Mouse (Mus musculus) urinary bladder, postnatal 25 days (tissue): ENCODE results near the gene Cabp5.
"Not testable (repeated sequence)": the region's sequence is repeated elsewhere in the genome, so short reads cannot be mapped to it uniquely, and the experiment has no call there.

Experiments
- DNase-seq: peaks from one replicate; pipeline ENCODE4 v3.0.0; 2022; ENCODE audit warnings: low spot score

Cabp5 gene

DNA sequence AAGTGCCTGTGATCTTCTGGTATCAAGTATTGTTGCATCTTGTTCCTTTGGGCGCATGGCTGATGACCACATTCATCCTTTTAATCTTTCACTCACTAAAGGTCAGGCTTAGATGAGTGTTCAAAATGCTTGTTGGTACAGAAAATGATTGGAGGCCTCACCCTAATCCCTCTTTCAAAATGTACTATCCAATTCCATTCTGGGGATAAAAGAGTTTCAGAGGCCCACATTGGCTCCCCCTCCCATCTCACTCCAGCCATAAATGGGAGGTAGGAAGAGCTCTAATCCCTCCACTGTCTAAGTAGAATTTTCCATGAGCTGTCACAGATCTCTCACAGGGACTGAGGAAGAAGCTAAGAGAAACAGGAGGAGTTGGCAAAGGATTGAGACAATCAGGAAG, at the start of gene Cabp5:
Gene Cabp5, plus strand, starts transcription at position 301 of the 400 bp plus-strand sequence.
- no peak for DNase-seq

DNA sequence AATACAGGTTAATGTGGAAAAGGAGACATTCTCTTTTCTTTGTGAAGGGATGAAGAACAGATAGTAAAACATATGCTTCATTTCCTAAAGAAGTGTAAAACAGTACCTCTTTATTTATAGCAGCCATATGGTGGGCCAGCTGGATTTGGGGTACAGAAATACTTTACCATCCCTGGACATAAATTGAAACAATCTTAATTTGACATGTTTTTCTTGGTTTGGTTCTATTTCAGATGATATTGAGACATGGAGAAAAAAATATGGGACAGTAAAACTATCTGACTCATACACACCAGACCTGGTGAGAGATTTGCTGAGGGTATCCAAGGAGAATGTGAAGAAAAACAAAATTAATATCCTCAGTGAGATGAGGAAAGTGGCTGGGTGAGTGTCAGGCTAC, 42.0 kb upstream of the Cabp5 start:
- no peak for DNase-seq

DNA sequence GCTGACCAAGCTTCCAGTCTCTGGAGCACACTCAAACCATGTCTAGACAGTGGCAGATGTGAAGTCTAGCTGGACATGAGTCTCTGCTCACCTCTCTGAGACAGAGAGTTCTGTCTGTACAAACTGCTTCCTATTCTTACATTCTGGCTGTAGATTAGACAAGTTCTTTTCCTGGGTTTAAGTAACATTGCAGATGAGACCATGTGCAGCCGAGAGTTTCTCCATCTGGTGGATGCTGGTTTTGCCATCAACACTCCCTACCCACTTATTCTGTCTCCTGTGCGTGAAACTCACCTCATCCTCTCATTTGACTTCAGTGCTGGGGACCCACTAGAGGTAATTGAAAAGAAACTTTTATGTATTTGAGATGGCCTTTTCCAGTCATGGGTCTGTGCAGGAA, 17.3 kb upstream of the Cabp5 start:
- no peak for DNase-seq

DNA sequence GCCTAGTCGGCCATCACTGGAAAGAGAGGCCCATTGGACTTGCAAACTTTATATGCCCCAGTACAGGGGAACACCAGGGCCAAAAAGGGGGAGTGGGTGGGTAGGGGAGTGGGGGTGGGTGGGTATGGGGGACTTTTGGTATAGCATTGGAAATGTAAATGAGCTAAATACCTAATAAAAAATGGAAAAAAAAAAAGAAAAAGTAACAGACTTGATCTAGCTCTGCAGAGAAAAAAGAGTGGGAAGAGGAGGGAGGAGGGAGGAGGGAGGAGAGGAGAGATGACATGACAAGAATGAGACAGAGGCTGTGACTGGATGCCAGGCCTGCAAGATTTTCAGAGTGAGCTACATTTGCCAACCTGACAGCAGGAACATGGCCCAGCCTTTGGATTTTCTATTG, 52.6 kb downstream of the Cabp5 start, which contains the start of gene Bsph1:
Gene Bsph1, plus strand, starts transcription at position 301 of the 400 bp plus-strand sequence.
- DNase-seq, result not testable (repeated sequence)
